Mouse (Mus musculus): ENCODE measurements around the gene Bicc1. TPM values are rescaled to one million over a fixed set of nuclear protein-coding genes. Genes with fewer than 3 reads are reported as not detected.

Bicc1 gene
- polyA plus RNA-seq, 1 experiment from 2014 or later, result 18.2 TPM

DNA sequence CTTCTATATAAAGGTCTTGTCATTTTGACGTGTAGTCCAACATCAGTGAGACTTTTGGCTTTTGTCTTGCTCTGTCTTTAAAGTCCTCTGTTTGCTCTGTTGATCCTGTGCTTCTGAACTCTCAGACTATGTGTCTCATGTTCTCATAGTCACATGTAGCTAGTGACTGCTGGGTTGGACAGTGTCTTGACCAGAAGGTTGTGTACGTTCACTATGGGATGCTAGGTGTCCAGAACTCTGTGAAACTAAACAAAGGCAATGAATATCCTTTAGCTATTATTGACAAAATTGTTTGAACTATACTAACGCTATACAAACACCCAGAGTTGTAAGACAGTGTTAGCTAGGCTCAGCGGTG is 72.2 kb downstream of the Bicc1 start:
- no peak for ATAC-seq
- no peaks in the 10 kb centered on the region for H3K27me3 ChIP-seq (replicated peaks; ENCODE audit: insufficient read depth, low read length)
- no peaks in the 10 kb centered on the region for H3K9me3 ChIP-seq (ENCODE audit: low read length)
- H3K4me1 ChIP-seq (ENCODE audit: insufficient read depth, low read depth, low read length), result no peaks in the 10 kb centered on the region
- TF ChIP-seq CTCF (IDR thresholded peaks at IDR 0.05), result no peak
- no peak for TF ChIP-seq EP300 (IDR thresholded peaks at IDR 0.05)
- no peak overlapping the region for H3K4me2 ChIP-seq (replicated peaks; ENCODE audit: low read depth, low read length)
- H3K36me3 ChIP-seq (ENCODE audit: insufficient read depth, low read length), result no peaks in the 10 kb centered on the region
- DNase-seq (ENCODE audit: low spot score), result no peak
- WGBS, result 79% methylated on average over 4 of the region's 4 CpGs
- no peak overlapping the region for H3K4me3 ChIP-seq (ENCODE audit: low read depth, low read length)
- H3K27ac ChIP-seq (ENCODE audit: low read length), result no peak overlapping the region
- no peak overlapping the region for H3K9ac ChIP-seq (replicated peaks; ENCODE audit: low read depth)

DNA sequence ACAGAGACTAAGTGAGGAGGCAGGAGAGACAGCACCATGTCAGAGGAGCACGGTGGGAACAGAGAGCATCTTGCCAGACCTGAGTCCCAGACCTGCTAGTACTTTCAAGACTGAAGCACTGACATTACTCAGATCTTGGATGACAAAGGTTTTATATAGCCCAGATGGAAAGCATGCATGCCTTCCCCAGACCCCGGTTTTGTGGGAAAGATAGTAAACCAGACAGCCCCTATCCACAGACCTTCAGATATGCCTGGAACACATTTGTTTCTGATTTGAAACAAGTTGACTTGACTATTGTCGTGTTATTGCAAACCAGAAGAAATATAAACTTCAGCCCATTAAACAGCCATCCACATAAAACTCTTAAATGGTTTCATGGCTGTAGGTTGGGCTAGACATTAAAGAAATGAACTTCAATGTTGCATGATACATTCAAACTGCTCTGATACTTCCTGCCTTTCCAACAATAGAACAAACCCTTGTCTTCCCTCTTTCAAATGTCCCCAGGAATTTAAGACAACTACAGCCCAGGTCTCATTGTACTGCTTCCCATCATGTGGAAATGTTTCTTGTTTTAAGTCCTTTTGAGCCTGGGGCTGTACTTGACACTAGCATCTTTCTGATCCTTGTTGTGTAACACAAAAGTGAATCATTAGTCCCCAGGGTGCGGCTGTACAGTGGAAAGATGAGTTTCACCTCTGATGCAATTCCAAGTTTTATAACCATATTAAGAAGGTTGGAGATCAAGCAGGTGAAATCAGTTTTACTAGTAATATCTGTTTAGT is 72.7 kb downstream of the Bicc1 start:
- 86% methylated on average over 4 of the region's 4 CpGs for WGBS

DNA sequence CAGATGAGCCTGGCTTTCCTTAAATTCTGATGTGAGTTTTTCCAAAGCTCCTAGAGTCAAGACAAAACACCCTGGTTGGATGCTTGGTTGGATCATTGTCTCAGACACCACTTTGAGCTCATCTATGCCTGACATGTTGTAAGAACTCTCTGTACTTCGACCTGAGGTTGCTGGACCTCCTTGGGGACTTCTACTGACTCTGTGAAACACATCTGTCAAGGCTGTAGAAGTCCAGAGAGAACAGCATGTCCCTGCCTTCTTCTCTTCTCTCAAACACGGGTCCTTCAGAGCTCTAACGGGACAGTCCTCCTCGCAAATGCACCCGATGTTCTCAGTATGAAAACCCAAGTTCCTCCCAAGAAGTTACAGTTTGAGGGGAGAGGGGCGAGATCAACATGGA is 76.5 kb downstream of the Bicc1 start:
- no peaks in the 10 kb centered on the region for H3K9me3 ChIP-seq (ENCODE audit: low read length)
- no peak overlapping the region for H3K9ac ChIP-seq (replicated peaks; ENCODE audit: low read depth)
- 82% methylated on average over 6 of the region's 6 CpGs for WGBS
- H3K4me2 ChIP-seq (replicated peaks; ENCODE audit: low read depth, low read length), result no peak overlapping the region
- TF ChIP-seq CTCF (IDR thresholded peaks at IDR 0.05) (no peak), EP300 (IDR thresholded peaks at IDR 0.05) (no peak)
- no peaks in the 10 kb centered on the region for H3K36me3 ChIP-seq (ENCODE audit: insufficient read depth, low read length)
- ATAC-seq (no peak), DNase-seq (ENCODE audit: low spot score) (no peak)
- no peak overlapping the region for H3K4me3 ChIP-seq (ENCODE audit: low read depth, low read length)
- H3K27ac ChIP-seq (ENCODE audit: low read length), result no peak overlapping the region
- no peaks in the 10 kb centered on the region for H3K27me3 ChIP-seq (replicated peaks; ENCODE audit: insufficient read depth, low read length)
- no peaks in the 10 kb centered on the region for H3K4me1 ChIP-seq (ENCODE audit: insufficient read depth, low read depth, low read length)

More for the DNA sequence above, 72.7 kb downstream of the Bicc1 start:
- no peaks in the 10 kb centered on the region for H3K36me3 ChIP-seq (ENCODE audit: insufficient read depth, low read length)
- no peak overlapping the region for H3K4me3 ChIP-seq (ENCODE audit: low read depth, low read length)
- no peak for DNase-seq (ENCODE audit: low spot score)
- H3K9ac ChIP-seq (replicated peaks; ENCODE audit: low read depth), result no peak overlapping the region
- no peak overlapping the region for H3K4me2 ChIP-seq (replicated peaks; ENCODE audit: low read depth, low read length)
- H3K27ac ChIP-seq (ENCODE audit: low read length), result no peak overlapping the region
- no peaks in the 10 kb centered on the region for H3K27me3 ChIP-seq (replicated peaks; ENCODE audit: insufficient read depth, low read length)
- no peaks in the 10 kb centered on the region for H3K4me1 ChIP-seq (ENCODE audit: insufficient read depth, low read depth, low read length)
- ATAC-seq, result no peak
- H3K9me3 ChIP-seq (ENCODE audit: low read length), result no peaks in the 10 kb centered on the region
- no peak for TF ChIP-seq CTCF (IDR thresholded peaks at IDR 0.05)
- TF ChIP-seq EP300 (IDR thresholded peaks at IDR 0.05), result no peak

DNA sequence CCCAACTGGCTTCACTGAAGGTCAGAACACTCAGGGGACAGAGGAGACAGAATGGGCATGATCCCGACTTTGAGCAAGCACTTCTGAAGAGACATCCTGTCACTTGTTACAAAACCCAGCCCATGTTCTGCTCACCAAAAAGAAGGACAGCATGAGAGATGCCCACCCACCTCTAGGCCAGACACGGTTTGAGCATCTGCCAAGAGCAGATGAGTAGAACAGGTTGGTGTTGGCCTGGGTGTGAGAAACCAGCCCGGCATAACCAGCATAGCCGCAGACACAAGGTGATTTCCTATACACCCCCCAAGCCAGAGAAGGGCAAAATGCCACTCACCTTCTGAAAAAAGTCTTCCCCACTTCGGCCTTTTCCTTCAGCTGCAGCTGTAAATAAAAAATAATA is 80.6 kb downstream of the Bicc1 start:
- DNase-seq (ENCODE audit: low spot score) (no peak), ATAC-seq (no peak)
- Histone ChIP-seq H3K4me3 (ENCODE audit: low read depth, low read length) (no peak overlapping the region), H3K27me3 (replicated peaks; ENCODE audit: insufficient read depth, low read length) (no peaks in the 10 kb centered on the region), H3K4me2 (replicated peaks; ENCODE audit: low read depth, low read length) (no peak overlapping the region), H3K4me1 (ENCODE audit: insufficient read depth, low read depth, low read length) (no peaks in the 10 kb centered on the region), H3K9ac (replicated peaks; ENCODE audit: low read depth) (no peak overlapping the region), H3K9me3 (ENCODE audit: low read length) (no peaks in the 10 kb centered on the region), H3K36me3 (ENCODE audit: insufficient read depth, low read length) (no peaks in the 10 kb centered on the region), H3K27ac (ENCODE audit: low read length) (no peak overlapping the region)
- TF ChIP-seq CTCF (IDR thresholded peaks at IDR 0.05) (no peak), EP300 (IDR thresholded peaks at IDR 0.05) (no peak)
- 91% methylated on average over 5 of the region's 5 CpGs for WGBS

DNA sequence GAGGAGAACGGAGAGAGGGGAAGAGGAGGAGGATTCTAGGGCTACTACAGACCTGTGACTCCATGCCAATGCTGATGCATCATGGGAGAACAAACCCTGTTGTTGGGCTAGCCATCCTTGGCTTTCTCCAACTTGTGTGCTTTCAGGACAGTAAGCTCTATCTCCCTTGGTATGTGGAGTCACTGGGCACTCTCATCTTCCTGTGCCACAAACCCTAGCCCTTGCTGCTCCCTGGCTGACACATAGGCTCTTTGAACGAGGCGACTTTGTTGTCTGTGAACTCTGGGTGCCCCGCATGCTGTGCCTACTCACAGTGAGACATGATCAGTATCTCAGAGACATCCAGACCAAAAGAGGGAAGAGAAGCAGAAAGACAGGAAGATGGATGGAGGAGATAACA is 94.5 kb downstream of the Bicc1 start:
- no peak for TF ChIP-seq CTCF (IDR thresholded peaks at IDR 0.05)
- no peak for TF ChIP-seq EP300 (IDR thresholded peaks at IDR 0.05)
- H3K9me3 ChIP-seq (ENCODE audit: low read length), result no peaks in the 10 kb centered on the region
- H3K36me3 ChIP-seq (ENCODE audit: insufficient read depth, low read length), result no peaks in the 10 kb centered on the region
- DNase-seq (ENCODE audit: low spot score) (no peak), ATAC-seq (no peak)
- WGBS, result 22% methylated on average over 4 of the region's 4 CpGs
- H3K4me2 ChIP-seq (replicated peaks; ENCODE audit: low read depth, low read length), result no peak overlapping the region
- no peak overlapping the region for H3K4me3 ChIP-seq (ENCODE audit: low read depth, low read length)
- H3K9ac ChIP-seq (replicated peaks; ENCODE audit: low read depth), result no peak overlapping the region
- no peaks in the 10 kb centered on the region for H3K4me1 ChIP-seq (ENCODE audit: insufficient read depth, low read depth, low read length)
- H3K27me3 ChIP-seq (replicated peaks; ENCODE audit: insufficient read depth, low read length), result no peaks in the 10 kb centered on the region
- no peak overlapping the region for H3K27ac ChIP-seq (ENCODE audit: low read length)

DNA sequence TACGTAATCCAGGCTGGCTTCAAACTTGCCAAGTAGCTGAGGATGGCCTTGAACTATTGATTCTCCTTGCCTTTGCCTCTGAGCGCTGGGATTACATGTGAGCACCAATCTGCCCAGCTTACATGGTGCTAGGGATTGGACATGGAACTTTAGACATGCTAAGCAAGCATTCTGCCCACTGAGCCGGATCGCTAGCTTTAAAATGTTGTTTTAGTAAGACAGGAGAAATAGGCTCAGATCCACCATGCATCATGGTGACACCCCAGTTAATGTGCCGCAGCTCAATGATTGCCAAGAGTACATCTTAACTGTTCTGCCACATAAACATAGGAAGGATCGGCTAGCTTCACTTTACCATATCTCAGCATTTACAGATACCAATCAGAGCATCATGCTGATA is 94.9 kb downstream of the Bicc1 start:
- Histone ChIP-seq H3K9ac (replicated peaks; ENCODE audit: low read depth) (no peak overlapping the region), H3K27me3 (replicated peaks; ENCODE audit: insufficient read depth, low read length) (no peaks in the 10 kb centered on the region), H3K27ac (ENCODE audit: low read length) (no peak overlapping the region), H3K4me3 (ENCODE audit: low read depth, low read length) (no peak overlapping the region), H3K4me1 (ENCODE audit: insufficient read depth, low read depth, low read length) (no peaks in the 10 kb centered on the region), H3K9me3 (ENCODE audit: low read length) (no peaks in the 10 kb centered on the region), H3K36me3 (ENCODE audit: insufficient read depth, low read length) (no peaks in the 10 kb centered on the region), H3K4me2 (replicated peaks; ENCODE audit: low read depth, low read length) (no peak overlapping the region)
- no peak for DNase-seq (ENCODE audit: low spot score)
- 72% methylated on average over 6 of the region's 6 CpGs for WGBS
- ATAC-seq, result no peak
- TF ChIP-seq CTCF (IDR thresholded peaks at IDR 0.05) (no peak), EP300 (IDR thresholded peaks at IDR 0.05) (no peak)
